Mouse (Mus musculus) megakaryocyte, embryonic 14.5 days (primary cell): Measurements from ENCODE around the gene Jak1. TPM values are rescaled to one million over a fixed set of nuclear protein-coding genes. Genes with fewer than 3 reads are reported as not detected.
"Not testable (repeated sequence)": the region's sequence is repeated elsewhere in the genome, so short reads cannot be mapped to it uniquely, and the experiment has no call there.

ENCODE experiments used
- H3K27me3 ChIP-seq: replicated peaks from 2 replicates; pipeline ENCODE3; 2012; ENCODE audit warnings: inconsistent platforms
- H3K36me3 ChIP-seq: replicated peaks from 2 replicates; pipeline ENCODE3; 2012; ENCODE audit warnings: low read length, inconsistent platforms, mixed read lengths
- H3K4me1 ChIP-seq: 2 replicates; pipeline ENCODE4 v1.6.1; 2012; ENCODE audit warnings: inconsistent platforms
- H3K4me3 ChIP-seq: replicated peaks from 2 replicates; pipeline ENCODE3; 2012; ENCODE audit warnings: moderate library complexity, mild to moderate bottlenecking, inconsistent platforms
- H3K9me3 ChIP-seq: 2 replicates; pipeline ENCODE4 v1.6.1; 2012; ENCODE audit warnings: inconsistent platforms
- FLI1 ChIP-seq: IDR thresholded peaks from 2 replicates; pipeline ENCODE4 v1.6.1; 2012; ENCODE audit warnings: low read length, inconsistent platforms, mixed read lengths
- GATA1 ChIP-seq: IDR thresholded peaks from 3 replicates; pipeline ENCODE4 v1.6.1; 2012; ENCODE audit warnings: mixed read lengths, low read length, inconsistent platforms, borderline replicate concordance
- polyA plus RNA-seq: library from polyadenylated mRNA; stranded (reverse); fragments of >175 nt; gene quantifications from 2 replicates; pipeline ENCODE4 v1.2.3, GENCODE M21; 2012; ENCODE audit warnings: low replicate concordance; ENCODE audit not compliant: insufficient read depth

Jak1 gene
- polyA plus RNA-seq, 1 experiment = 60.1 TPM

GRCm38 (mm10) chr4:101276456-101277070 lies 11.5 kb upstream of the Jak1 start:
- Histone ChIP-seq H3K4me3 (no peak overlapping the region), H3K36me3 (peaks cover 2% of the 10 kb centered on the region), H3K4me1 (peaks cover 10% of the 10 kb centered on the region), H3K27me3 (no peaks in the 10 kb centered on the region), H3K9me3 (peaks cover 9% of the 10 kb centered on the region)
- TF ChIP-seq FLI1 (no peak), GATA1 (no peak)

DNA sequence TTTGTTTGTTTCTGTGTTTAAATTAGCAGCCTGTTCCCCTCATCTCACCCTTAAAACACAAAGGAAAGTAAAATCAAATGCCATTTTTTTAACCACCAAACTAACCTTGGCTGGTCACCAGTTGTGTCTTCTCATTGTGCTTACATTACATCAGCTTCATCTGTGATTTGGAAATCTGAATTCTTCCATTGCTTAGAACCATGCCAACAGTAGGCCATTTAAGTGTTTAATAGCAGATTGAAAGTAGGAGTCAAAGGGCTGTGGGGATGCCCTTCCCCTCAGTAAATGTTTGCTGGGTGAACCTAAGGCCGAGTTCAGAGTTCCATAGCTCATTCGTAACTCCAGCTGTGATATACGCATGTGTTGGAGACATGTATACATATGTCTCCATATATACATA lies 10.8 kb upstream of the Jak1 start:
- Histone ChIP-seq H3K9me3 (peaks cover 10% of the 10 kb centered on the region), H3K27me3 (no peaks in the 10 kb centered on the region), H3K4me3 (no peak overlapping the region), H3K36me3 (peaks cover 6% of the 10 kb centered on the region), H3K4me1 (peaks cover 10% of the 10 kb centered on the region)
- no peak for TF ChIP-seq FLI1
- TF ChIP-seq GATA1 = no peak

GRCm38 (mm10) chr4:101270734-101271133 lies 5.7 kb upstream of the Jak1 start:
- Histone ChIP-seq H3K4me3 (no peak overlapping the region), H3K4me1 (peaks cover 19% of the 10 kb centered on the region), H3K27me3 (no peaks in the 10 kb centered on the region), H3K36me3 (peaks cover 6% of the 10 kb centered on the region), H3K9me3 (peaks cover 8% of the 10 kb centered on the region)
- TF ChIP-seq FLI1 (no peak), GATA1 (no peak)

- H3K4me1 ChIP-seq = peaks cover 25% of the 10 kb centered on the region
- H3K9me3 ChIP-seq, H3K36me3 ChIP-seq, H3K27me3 ChIP-seq, H3K4me3 ChIP-seq: not testable (repeated sequence)
Measured at GRCm38 (mm10) chr4:101268506-101268905, 3.4 kb upstream of the Jak1 start.

DNA sequence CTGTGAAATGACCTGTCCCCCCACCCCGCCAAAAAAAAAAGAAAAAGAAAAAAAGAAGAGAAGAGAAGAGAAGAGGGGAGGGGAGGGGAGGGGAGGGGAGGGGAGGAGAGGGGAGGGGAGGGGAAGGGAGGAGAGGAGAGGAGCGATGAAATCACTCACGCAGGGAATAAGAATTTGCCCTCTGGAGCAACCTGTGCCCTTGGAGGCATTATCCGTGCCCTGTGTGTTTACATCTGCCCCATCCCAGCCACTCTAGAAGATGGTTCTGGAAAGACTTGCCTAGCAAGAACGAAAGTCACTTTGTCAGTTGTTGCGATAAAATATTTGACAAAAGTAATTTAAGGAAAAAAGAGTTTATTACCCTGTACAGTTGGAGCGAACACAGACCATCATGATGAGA lies 441 bp upstream of the Jak1 start:
- Histone ChIP-seq H3K4me3 (peak overlapping the region; percentile 99), H3K4me1 (peaks cover 45% of the 10 kb centered on the region), H3K27me3 (no peaks in the 10 kb centered on the region), H3K9me3 (no peaks in the 10 kb centered on the region), H3K36me3 (no peaks in the 10 kb centered on the region)
- TF ChIP-seq GATA1 = no peak
- no peak for TF ChIP-seq FLI1

DNA sequence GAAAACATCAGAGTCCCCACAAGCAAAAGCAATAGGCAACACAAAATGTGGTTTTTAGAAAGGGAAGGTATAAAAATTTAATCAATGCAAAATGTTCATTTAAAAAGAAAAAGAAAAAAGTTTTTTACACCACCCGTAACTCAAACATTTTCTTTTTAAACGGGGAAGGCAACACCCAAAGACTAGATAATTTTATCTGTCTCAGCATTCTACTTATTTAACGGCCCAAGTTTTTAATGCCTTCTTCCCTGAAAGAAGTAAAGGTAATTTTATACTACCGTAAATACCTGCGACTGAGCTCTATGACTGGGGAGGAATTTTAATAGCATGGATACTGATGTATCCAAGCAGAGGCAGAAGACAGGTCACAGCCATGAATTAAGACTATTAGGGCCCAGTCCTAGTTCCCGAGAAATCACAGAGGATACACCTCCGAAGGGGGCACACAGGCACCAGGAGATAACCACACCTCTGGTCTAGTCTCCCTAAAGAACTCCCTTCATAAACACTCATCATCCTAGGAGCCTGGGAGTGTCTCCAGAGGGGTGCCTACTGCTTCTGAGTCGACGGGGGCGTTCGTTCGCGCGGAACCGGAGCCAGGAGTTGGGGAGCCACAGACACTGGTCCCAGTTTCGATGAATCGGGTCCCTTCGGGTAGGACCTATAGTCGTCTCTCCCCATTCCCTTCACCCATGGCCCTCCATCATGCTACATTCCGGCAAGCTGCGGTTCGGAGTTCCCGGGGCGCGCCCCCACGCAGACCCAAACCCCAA lies 928 bp downstream of the Jak1 start:
- Histone ChIP-seq H3K27me3 (no peaks in the 10 kb centered on the region), H3K9me3 (no peaks in the 10 kb centered on the region), H3K4me1 (peaks cover 59% of the 10 kb centered on the region), H3K36me3 (no peaks in the 10 kb centered on the region), H3K4me3 (peak overlapping the region; percentile 99)
- no peak for TF ChIP-seq FLI1
- no peak for TF ChIP-seq GATA1

GRCm38 (mm10) chr4:101261596-101261995 lies 3.5 kb downstream of the Jak1 start:
- H3K4me3 ChIP-seq = peak overlapping the region; percentile 73
- TF ChIP-seq FLI1 (no peak), GATA1 (no peak)
- no peaks in the 10 kb centered on the region for H3K27me3 ChIP-seq
- H3K36me3 ChIP-seq = peaks cover 13% of the 10 kb centered on the region
- H3K9me3 ChIP-seq = no peaks in the 10 kb centered on the region
- peaks cover 75% of the 10 kb centered on the region for H3K4me1 ChIP-seq

- peaks cover 79% of the 10 kb centered on the region for H3K4me1 ChIP-seq
- H3K36me3 ChIP-seq = peaks cover 13% of the 10 kb centered on the region
- H3K4me3 ChIP-seq = peak overlapping the region; percentile 80
- no peaks in the 10 kb centered on the region for H3K27me3 ChIP-seq
- H3K9me3 ChIP-seq = no peaks in the 10 kb centered on the region
- TF ChIP-seq FLI1 = no peak
- no peak for TF ChIP-seq GATA1
Measured at GRCm38 (mm10) chr4:101260744-101261291, 4.3 kb downstream of the Jak1 start.

DNA sequence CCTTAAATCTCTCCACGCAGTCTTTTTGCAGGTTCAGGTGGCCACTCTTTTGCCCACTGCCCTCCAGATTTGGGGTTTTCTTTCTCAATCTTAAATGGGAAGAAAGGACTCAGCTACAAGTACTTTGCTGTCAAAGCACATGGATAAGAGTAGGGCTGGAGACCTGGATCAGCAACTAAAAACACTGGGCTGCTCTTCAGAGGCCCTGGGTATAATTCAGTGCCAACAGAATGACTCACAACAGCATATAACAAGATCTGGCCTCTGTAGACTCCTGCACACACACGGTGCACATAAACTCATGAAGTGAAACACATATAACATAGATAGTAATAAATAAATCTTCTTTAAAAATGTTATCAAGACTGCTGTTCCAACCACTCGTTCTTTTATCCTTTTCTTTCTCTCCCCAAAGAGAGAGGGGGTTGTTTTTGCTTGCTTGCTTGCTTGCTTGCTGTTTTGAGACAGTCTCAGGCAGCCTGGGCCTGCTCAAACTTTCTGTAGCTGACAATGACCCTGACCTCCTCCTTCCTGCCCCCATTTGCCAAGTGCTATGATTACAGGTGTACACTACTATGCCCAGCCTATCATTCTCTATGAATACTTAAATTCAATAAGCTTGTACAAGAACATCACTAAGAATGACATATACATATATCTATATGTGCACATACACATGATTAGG lies 8.4 kb downstream of the Jak1 start:
- H3K4me1 ChIP-seq = peaks cover 98% of the 10 kb centered on the region
- H3K36me3 ChIP-seq = peaks cover 13% of the 10 kb centered on the region
- no peak overlapping the region for H3K4me3 ChIP-seq
- TF ChIP-seq GATA1 = no peak
- TF ChIP-seq FLI1 = no peak
- H3K9me3 ChIP-seq = no peaks in the 10 kb centered on the region
- no peaks in the 10 kb centered on the region for H3K27me3 ChIP-seq
